Mouse (Mus musculus): ENCODE results near the gene Farp2. TPM values are rescaled to one million over a fixed set of nuclear protein-coding genes. Genes with fewer than 3 reads are reported as not detected.

Farp2 gene
- polyA plus RNA-seq, 1 experiment from 2014 or later, result 2.9 TPM

- Histone ChIP-seq H3K27me3 (replicated peaks; ENCODE audit: control insufficient read depth, insufficient read depth, low read length) (no peaks in the 10 kb centered on the region), H3K4me3 (ENCODE audit: low read depth, low read length) (peak overlapping the region; percentile 97), H3K4me2 (ENCODE audit: low read length) (peak overlapping the region; percentile 86), H3K36me3 (ENCODE audit: control insufficient read depth, insufficient read depth, low read length) (peaks cover 5% of the 10 kb centered on the region), H3K9ac (ENCODE audit: low read length) (peak overlapping the region; percentile 93), H3K4me1 (ENCODE audit: control insufficient read depth, insufficient read depth, low read length) (peaks cover 15% of the 10 kb centered on the region), H3K27ac (ENCODE audit: low read depth, low read length) (peak overlapping the region; percentile 84), H3K9me3 (replicated peaks; ENCODE audit: control insufficient read depth, low read length) (no peaks in the 10 kb centered on the region)
- under 1% methylated on average over 44 of the region's 44 CpGs for WGBS
- DNase-seq (ENCODE audit: low spot score) (peak; percentile 100), ATAC-seq (peak; percentile 99)
These were observed 123.8 kb downstream of the Farp2 start for GRCm38 (mm10) chr1:93635580-93636192.

- ATAC-seq (peak; percentile 22), DNase-seq (ENCODE audit: low spot score) (no peak)
- peaks cover 15% of the 10 kb centered on the region for H3K4me1 ChIP-seq (ENCODE audit: control insufficient read depth, insufficient read depth, low read length)
- H3K36me3 ChIP-seq (ENCODE audit: control insufficient read depth, insufficient read depth, low read length), result peaks cover 5% of the 10 kb centered on the region
- H3K27me3 ChIP-seq (replicated peaks; ENCODE audit: control insufficient read depth, insufficient read depth, low read length), result no peaks in the 10 kb centered on the region
- WGBS, result 31% methylated on average over 7 of the region's 7 CpGs
- peak overlapping the region; percentile 97 for H3K4me3 ChIP-seq (ENCODE audit: low read depth, low read length)
- H3K27ac ChIP-seq (ENCODE audit: low read depth, low read length), result peak overlapping the region; percentile 83
- H3K4me2 ChIP-seq (ENCODE audit: low read length), result peak overlapping the region; percentile 77
- no peaks in the 10 kb centered on the region for H3K9me3 ChIP-seq (replicated peaks; ENCODE audit: control insufficient read depth, low read length)
- H3K9ac ChIP-seq (ENCODE audit: low read length), result peak overlapping the region; percentile 70
These were observed 124.5 kb downstream of the Farp2 start for GRCm38 (mm10) chr1:93636211-93636897.

- Histone ChIP-seq H3K36me3 (ENCODE audit: control insufficient read depth, insufficient read depth, low read length) (no peaks in the 10 kb centered on the region), H3K27ac (ENCODE audit: low read depth, low read length) (no peak overlapping the region), H3K4me1 (ENCODE audit: control insufficient read depth, insufficient read depth, low read length) (no peaks in the 10 kb centered on the region), H3K4me2 (ENCODE audit: low read length) (no peak overlapping the region), H3K27me3 (replicated peaks; ENCODE audit: control insufficient read depth, insufficient read depth, low read length) (no peaks in the 10 kb centered on the region), H3K4me3 (ENCODE audit: low read depth, low read length) (no peak overlapping the region), H3K9ac (ENCODE audit: low read length) (no peak overlapping the region), H3K9me3 (replicated peaks; ENCODE audit: control insufficient read depth, low read length) (no peaks in the 10 kb centered on the region)
- DNase-seq (ENCODE audit: low spot score), result no peak
- ATAC-seq, result no peak
- WGBS, result 90% methylated on average over 2 of the region's 2 CpGs
These were observed 130.1 kb downstream of the Farp2 start for GRCm38 (mm10) chr1:93641978-93642377.

GRCm38 (mm10) chr1:93642692-93643091 lies 130.8 kb downstream of the Farp2 start:
- no peak overlapping the region for H3K27ac ChIP-seq (ENCODE audit: low read depth, low read length)
- DNase-seq (ENCODE audit: low spot score) (no peak), ATAC-seq (no peak)
- no peaks in the 10 kb centered on the region for H3K9me3 ChIP-seq (replicated peaks; ENCODE audit: control insufficient read depth, low read length)
- no peak overlapping the region for H3K9ac ChIP-seq (ENCODE audit: low read length)
- 88% methylated on average over 2 of the region's 2 CpGs for WGBS
- no peak overlapping the region for H3K4me2 ChIP-seq (ENCODE audit: low read length)
- no peaks in the 10 kb centered on the region for H3K27me3 ChIP-seq (replicated peaks; ENCODE audit: control insufficient read depth, insufficient read depth, low read length)
- H3K4me3 ChIP-seq (ENCODE audit: low read depth, low read length), result no peak overlapping the region
- no peaks in the 10 kb centered on the region for H3K36me3 ChIP-seq (ENCODE audit: control insufficient read depth, insufficient read depth, low read length)
- H3K4me1 ChIP-seq (ENCODE audit: control insufficient read depth, insufficient read depth, low read length), result no peaks in the 10 kb centered on the region

GRCm38 (mm10) chr1:93649604-93650172 lies 137.8 kb downstream of the Farp2 start:
- H3K4me3 ChIP-seq (ENCODE audit: low read depth, low read length), result no peak overlapping the region
- H3K9ac ChIP-seq (ENCODE audit: low read length), result no peak overlapping the region
- H3K27me3 ChIP-seq (replicated peaks; ENCODE audit: control insufficient read depth, insufficient read depth, low read length), result no peaks in the 10 kb centered on the region
- no peak overlapping the region for H3K27ac ChIP-seq (ENCODE audit: low read depth, low read length)
- WGBS, result 67% methylated on average over 5 of the region's 5 CpGs
- H3K4me2 ChIP-seq (ENCODE audit: low read length), result no peak overlapping the region
- DNase-seq (ENCODE audit: low spot score) (no peak), ATAC-seq (no peak)
- H3K36me3 ChIP-seq (ENCODE audit: control insufficient read depth, insufficient read depth, low read length), result no peaks in the 10 kb centered on the region
- H3K9me3 ChIP-seq (replicated peaks; ENCODE audit: control insufficient read depth, low read length), result no peaks in the 10 kb centered on the region; the same call in 1 of the 2 replicates
- H3K4me1 ChIP-seq (ENCODE audit: control insufficient read depth, insufficient read depth, low read length), result no peaks in the 10 kb centered on the region

- Histone ChIP-seq H3K4me3 (ENCODE audit: low read depth, low read length) (no peak overlapping the region), H3K9ac (ENCODE audit: low read length) (no peak overlapping the region), H3K27me3 (replicated peaks; ENCODE audit: control insufficient read depth, insufficient read depth, low read length) (no peaks in the 10 kb centered on the region), H3K4me1 (ENCODE audit: control insufficient read depth, insufficient read depth, low read length) (no peaks in the 10 kb centered on the region), H3K27ac (ENCODE audit: low read depth, low read length) (no peak overlapping the region), H3K4me2 (ENCODE audit: low read length) (no peak overlapping the region), H3K9me3 (replicated peaks; ENCODE audit: control insufficient read depth, low read length) (no peaks in the 10 kb centered on the region; the same call in 1 of the 2 replicates), H3K36me3 (ENCODE audit: control insufficient read depth, insufficient read depth, low read length) (no peaks in the 10 kb centered on the region)
- WGBS, result 48% methylated on average over 2 of the region's 2 CpGs
- no peak for ATAC-seq
- DNase-seq (ENCODE audit: low spot score), result no peak
These were observed 142.4 kb downstream of the Farp2 start for GRCm38 (mm10) chr1:93654275-93654674.

GRCm38 (mm10) chr1:93654798-93655197 lies 142.9 kb downstream of the Farp2 start:
- Histone ChIP-seq H3K27me3 (replicated peaks; ENCODE audit: control insufficient read depth, insufficient read depth, low read length) (no peaks in the 10 kb centered on the region), H3K9ac (ENCODE audit: low read length) (no peak overlapping the region)
- WGBS, result 77% methylated on average over 2 of the region's 2 CpGs

GRCm38 (mm10) chr1:93656325-93657024 lies 144.6 kb downstream of the Farp2 start:
- H3K4me3 ChIP-seq (ENCODE audit: low read depth, low read length), result no peak overlapping the region
- DNase-seq (ENCODE audit: low spot score), result no peak

More at GRCm38 (mm10) chr1:93654798-93655197, 142.9 kb downstream of the Farp2 start:
- Histone ChIP-seq H3K36me3 (ENCODE audit: control insufficient read depth, insufficient read depth, low read length) (no peaks in the 10 kb centered on the region), H3K4me1 (ENCODE audit: control insufficient read depth, insufficient read depth, low read length) (no peaks in the 10 kb centered on the region), H3K4me2 (ENCODE audit: low read length) (no peak overlapping the region), H3K4me3 (ENCODE audit: low read depth, low read length) (no peak overlapping the region), H3K27ac (ENCODE audit: low read depth, low read length) (no peak overlapping the region), H3K9me3 (replicated peaks; ENCODE audit: control insufficient read depth, low read length) (no peaks in the 10 kb centered on the region; the same call in 1 of the 2 replicates)
- no peak for ATAC-seq
- DNase-seq (ENCODE audit: low spot score), result no peak

More at GRCm38 (mm10) chr1:93656325-93657024, 144.6 kb downstream of the Farp2 start:
- Histone ChIP-seq H3K27ac (ENCODE audit: low read depth, low read length) (no peak overlapping the region), H3K9ac (ENCODE audit: low read length) (no peak overlapping the region), H3K4me2 (ENCODE audit: low read length) (no peak overlapping the region), H3K27me3 (replicated peaks; ENCODE audit: control insufficient read depth, insufficient read depth, low read length) (no peaks in the 10 kb centered on the region), H3K4me1 (ENCODE audit: control insufficient read depth, insufficient read depth, low read length) (no peaks in the 10 kb centered on the region), H3K36me3 (ENCODE audit: control insufficient read depth, insufficient read depth, low read length) (no peaks in the 10 kb centered on the region), H3K9me3 (replicated peaks; ENCODE audit: control insufficient read depth, low read length) (no peaks in the 10 kb centered on the region; the same call in 1 of the 2 replicates)
- 81% methylated on average over 7 of the region's 7 CpGs for WGBS
- no peak for ATAC-seq
